Mouse (Mus musculus): Measurements from ENCODE around the gene Ncor2. TPM values are rescaled to one million over a fixed set of nuclear protein-coding genes. Genes with fewer than 3 reads are reported as not detected.

Ncor2 gene
- polyA plus RNA-seq, 1 experiment from 2014 or later = 41.8 TPM

DNA sequence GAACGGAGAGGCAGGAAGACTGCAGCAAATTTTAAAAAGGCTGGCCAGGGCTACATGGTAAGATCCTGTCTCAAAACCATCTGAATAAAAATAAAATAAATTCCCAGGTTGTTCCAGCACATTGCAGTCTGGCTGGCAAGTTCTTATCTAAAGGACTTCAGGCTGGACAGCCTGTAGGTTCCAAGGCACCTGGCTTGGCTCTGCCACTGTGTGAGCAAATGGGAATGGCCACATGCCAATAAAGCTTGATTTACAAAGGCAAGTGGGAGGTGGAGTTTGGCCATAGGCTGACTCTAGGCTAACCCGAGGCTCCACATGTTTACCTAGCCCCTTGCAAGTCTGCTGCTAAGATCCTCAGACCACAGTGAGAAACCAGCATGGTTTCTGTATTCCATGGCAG lies 108.6 kb downstream of the Ncor2 start:
- Histone ChIP-seq H3K27me3 (no peaks in the 10 kb centered on the region), H3K4me2 (replicated peaks) (no peak overlapping the region), H3K27ac (replicated peaks) (peak overlapping the region; percentile 51; the same call in 1 of the 2 replicates), H3K4me1 (peaks cover 47% of the 10 kb centered on the region), H3K9me3 (replicated peaks) (no peaks in the 10 kb centered on the region), H3K9ac (no peak overlapping the region), H3K36me3 (peaks cover 74% of the 10 kb centered on the region), H3K4me3 (replicated peaks) (no peak overlapping the region)
- WGBS = 52% methylated on average over 2 of the region's 2 CpGs
- ATAC-seq (ENCODE audit: insufficient number of reproducible peaks, low FRiP score, low TSS enrichment, low read depth) = no peak

DNA sequence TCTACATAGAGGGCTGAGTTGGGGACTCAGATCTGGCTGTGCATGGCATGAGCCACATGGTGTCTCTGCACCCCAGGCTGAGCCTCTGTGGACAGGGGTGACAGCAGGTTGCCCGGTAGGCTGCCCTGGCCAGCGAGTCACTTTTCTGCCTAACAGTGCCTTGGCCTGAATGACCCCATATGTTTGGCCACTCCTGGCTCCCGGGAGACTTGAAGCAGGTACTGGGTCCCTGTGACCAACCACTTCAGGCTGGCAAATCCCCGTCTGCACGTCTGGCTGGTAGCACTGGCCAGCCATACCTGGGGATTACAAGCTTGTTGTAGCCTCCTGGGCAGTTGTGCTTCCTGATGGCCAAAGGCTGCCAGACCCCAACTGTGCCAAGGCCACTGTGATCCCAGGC lies 109.1 kb downstream of the Ncor2 start:
- Histone ChIP-seq H3K4me2 (replicated peaks) (no peak overlapping the region), H3K27me3 (no peaks in the 10 kb centered on the region), H3K27ac (replicated peaks) (peak overlapping the region; percentile 51), H3K4me3 (replicated peaks) (no peak overlapping the region), H3K4me1 (peaks cover 47% of the 10 kb centered on the region), H3K9ac (no peak overlapping the region), H3K36me3 (peaks cover 75% of the 10 kb centered on the region), H3K9me3 (replicated peaks) (no peaks in the 10 kb centered on the region)
- ATAC-seq (ENCODE audit: insufficient number of reproducible peaks, low FRiP score, low TSS enrichment, low read depth) = no peak
- 75% methylated on average over 5 of the region's 5 CpGs for WGBS

DNA sequence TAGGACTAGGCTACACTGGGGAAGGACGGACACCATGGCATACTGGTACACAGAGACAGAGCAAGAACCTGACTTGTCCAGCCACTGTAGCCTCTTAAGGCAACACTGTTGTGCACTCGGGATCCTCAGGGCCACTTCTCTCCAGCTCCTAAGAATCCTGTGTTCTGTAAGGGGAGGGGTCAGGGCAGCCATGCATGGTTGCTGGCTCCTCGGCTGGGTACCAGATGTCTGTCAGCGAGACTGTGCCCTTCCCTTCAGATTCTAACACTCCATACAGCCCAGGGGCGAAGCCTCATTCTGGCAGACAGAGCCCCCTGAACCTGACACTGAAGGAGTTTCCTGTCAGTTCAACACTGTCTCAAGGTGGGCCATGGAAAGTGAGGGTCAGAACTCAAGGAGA lies 109.6 kb downstream of the Ncor2 start:
- no peak overlapping the region for H3K9ac ChIP-seq

GRCm38 (mm10) chr5:125068371-125068951 lies 110.6 kb downstream of the Ncor2 start:
- ATAC-seq (ENCODE audit: insufficient number of reproducible peaks, low FRiP score, low TSS enrichment, low read depth) = no peak
- Histone ChIP-seq H3K4me2 (replicated peaks) (no peak overlapping the region), H3K4me1 (peaks cover 48% of the 10 kb centered on the region), H3K27me3 (no peaks in the 10 kb centered on the region), H3K36me3 (peaks cover 77% of the 10 kb centered on the region), H3K27ac (replicated peaks) (peak overlapping the region; percentile 55; the same call in 1 of the 2 replicates), H3K9ac (no peak overlapping the region), H3K9me3 (replicated peaks) (no peaks in the 10 kb centered on the region), H3K4me3 (replicated peaks) (no peak overlapping the region)
- WGBS = 65% methylated on average over 16 of the region's 16 CpGs

More for the DNA sequence above, 109.6 kb downstream of the Ncor2 start:
- 41% methylated on average over 5 of the region's 5 CpGs for WGBS
- Histone ChIP-seq H3K4me1 (peaks cover 47% of the 10 kb centered on the region), H3K27me3 (no peaks in the 10 kb centered on the region), H3K36me3 (peaks cover 75% of the 10 kb centered on the region), H3K4me3 (replicated peaks) (no peak overlapping the region), H3K27ac (replicated peaks) (peak overlapping the region; percentile 51; the same call in 1 of the 2 replicates), H3K4me2 (replicated peaks) (no peak overlapping the region), H3K9me3 (replicated peaks) (no peaks in the 10 kb centered on the region)
- no peak; the same call in 1 of the 2 replicates for ATAC-seq (ENCODE audit: insufficient number of reproducible peaks, low FRiP score, low TSS enrichment, low read depth)

DNA sequence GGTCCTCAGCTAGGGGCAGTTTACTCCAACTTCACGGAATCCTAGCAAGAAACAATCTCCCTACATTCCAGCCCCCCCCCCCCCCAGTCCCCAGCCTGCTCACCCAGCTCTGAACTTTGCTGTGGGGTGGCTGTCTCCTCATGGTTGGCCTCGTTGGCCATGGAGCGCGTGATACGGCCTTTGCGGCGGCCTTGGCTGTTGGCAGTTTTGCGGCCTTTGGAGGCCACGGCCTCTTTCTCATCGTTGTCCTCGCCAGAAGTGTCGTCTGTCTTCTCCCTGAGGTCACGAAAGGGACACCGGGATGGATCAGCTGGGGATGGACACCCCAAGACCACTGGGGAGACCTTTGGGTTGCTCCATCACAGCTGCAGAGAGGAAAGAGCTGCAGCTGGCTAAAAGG lies 111.3 kb downstream of the Ncor2 start:
- H3K9ac ChIP-seq = no peak overlapping the region
- no peak overlapping the region for H3K27ac ChIP-seq (replicated peaks)
- H3K36me3 ChIP-seq = peaks cover 71% of the 10 kb centered on the region
- H3K4me3 ChIP-seq (replicated peaks) = no peak overlapping the region
- no peaks in the 10 kb centered on the region for H3K27me3 ChIP-seq
- H3K4me2 ChIP-seq (replicated peaks) = no peak overlapping the region
- H3K9me3 ChIP-seq (replicated peaks) = no peaks in the 10 kb centered on the region
- WGBS = 91% methylated on average over 14 of the region's 14 CpGs
- H3K4me1 ChIP-seq = peaks cover 46% of the 10 kb centered on the region
- no peak for ATAC-seq (ENCODE audit: insufficient number of reproducible peaks, low FRiP score, low TSS enrichment, low read depth)

GRCm38 (mm10) chr5:125066479-125067471 lies 112.2 kb downstream of the Ncor2 start:
- Histone ChIP-seq H3K4me3 (replicated peaks) (no peak overlapping the region), H3K9me3 (replicated peaks) (no peaks in the 10 kb centered on the region), H3K36me3 (peaks cover 63% of the 10 kb centered on the region), H3K4me1 (peaks cover 39% of the 10 kb centered on the region), H3K9ac (no peak overlapping the region), H3K4me2 (replicated peaks) (no peak overlapping the region), H3K27me3 (no peaks in the 10 kb centered on the region), H3K27ac (replicated peaks) (no peak overlapping the region)
- no peak for ATAC-seq (ENCODE audit: insufficient number of reproducible peaks, low FRiP score, low TSS enrichment, low read depth)
- WGBS = 87% methylated on average over 13 of the region's 13 CpGs

DNA sequence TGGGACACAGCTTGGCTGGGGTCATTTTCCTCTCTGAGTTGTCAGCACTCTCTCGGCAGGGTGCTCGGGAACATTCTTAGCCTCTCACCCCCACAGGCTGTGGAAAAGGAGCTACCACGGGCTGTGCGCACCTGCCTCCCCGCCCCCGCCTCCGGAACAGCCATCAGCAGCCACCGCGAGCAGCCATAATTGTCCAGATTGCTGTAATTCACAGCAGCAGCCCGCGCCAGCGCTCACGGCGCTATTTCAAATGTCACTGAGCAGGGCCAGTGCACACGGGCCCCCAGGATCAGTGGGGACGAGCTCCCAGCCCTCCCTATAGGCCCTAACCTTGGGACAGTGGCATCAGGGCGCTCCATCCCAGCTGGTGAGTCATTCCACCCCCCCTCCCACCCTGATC lies 116.0 kb downstream of the Ncor2 start:
- H3K9ac ChIP-seq = no peak overlapping the region
- H3K4me1 ChIP-seq = peaks cover 32% of the 10 kb centered on the region
- no peak overlapping the region for H3K4me2 ChIP-seq (replicated peaks)
- no peak overlapping the region for H3K27ac ChIP-seq (replicated peaks)
- H3K36me3 ChIP-seq = peaks cover 44% of the 10 kb centered on the region
- H3K4me3 ChIP-seq (replicated peaks) = no peak overlapping the region
- WGBS = 61% methylated on average over 17 of the region's 17 CpGs
- no peaks in the 10 kb centered on the region for H3K27me3 ChIP-seq
- no peaks in the 10 kb centered on the region for H3K9me3 ChIP-seq (replicated peaks)
- ATAC-seq (ENCODE audit: insufficient number of reproducible peaks, low FRiP score, low TSS enrichment, low read depth) = no peak

GRCm38 (mm10) chr5:125058267-125058668 lies 120.8 kb downstream of the Ncor2 start:
- peaks cover 66% of the 10 kb centered on the region for H3K4me1 ChIP-seq
- peak; percentile 80 for ATAC-seq (ENCODE audit: insufficient number of reproducible peaks, low FRiP score, low TSS enrichment, low read depth)
- H3K9me3 ChIP-seq (replicated peaks) = no peaks in the 10 kb centered on the region
- H3K4me2 ChIP-seq (replicated peaks) = peak overlapping the region; percentile 48
- 3% methylated on average over 29 of the region's 29 CpGs for WGBS
- peak overlapping the region; percentile 33 for H3K4me3 ChIP-seq (replicated peaks)
- H3K36me3 ChIP-seq = peaks cover 25% of the 10 kb centered on the region
- no peak overlapping the region for H3K9ac ChIP-seq
- no peaks in the 10 kb centered on the region for H3K27me3 ChIP-seq
- H3K27ac ChIP-seq (replicated peaks) = peak overlapping the region; percentile 82

DNA sequence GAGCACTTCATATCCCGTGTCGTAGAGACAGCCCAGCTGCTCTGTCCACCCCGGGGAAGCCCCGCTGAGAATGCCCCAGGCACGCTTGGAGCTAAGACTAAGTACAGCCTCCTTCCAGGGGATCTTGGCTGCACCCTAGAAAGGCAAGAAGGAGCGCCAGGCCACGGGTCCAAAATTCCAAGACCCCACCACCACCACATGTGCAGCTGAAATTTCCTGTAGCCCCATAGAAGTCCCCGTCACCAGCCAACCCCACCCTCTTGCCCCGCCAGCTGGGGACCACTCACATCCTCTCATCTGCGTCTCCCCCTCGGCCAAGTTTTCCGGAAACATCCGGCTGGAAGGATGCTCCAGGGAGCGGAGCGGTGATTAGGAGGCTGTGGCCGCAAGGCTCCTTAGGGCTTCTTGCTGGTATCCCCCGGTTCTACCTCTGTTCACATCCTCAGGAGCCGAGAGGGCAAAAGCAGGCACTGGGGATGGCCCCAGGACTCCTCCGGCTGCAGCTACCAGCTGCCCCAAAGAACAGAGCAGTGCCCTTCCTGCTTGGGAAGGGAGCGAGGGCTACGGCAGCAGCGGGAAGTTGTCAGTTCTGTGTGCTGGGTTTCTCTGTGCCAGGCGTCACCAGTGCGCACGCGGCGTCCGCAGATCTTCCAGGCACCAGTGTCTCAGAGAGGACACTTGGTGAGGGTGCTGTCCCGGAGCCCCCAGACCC lies 121.3 kb downstream of the Ncor2 start:
- ATAC-seq (ENCODE audit: insufficient number of reproducible peaks, low FRiP score, low TSS enrichment, low read depth) = no peak; the same call in 1 of the 2 replicates
- peak overlapping the region; percentile 82 for H3K27ac ChIP-seq (replicated peaks)
- peak overlapping the region; percentile 33 for H3K4me3 ChIP-seq (replicated peaks)
- H3K36me3 ChIP-seq = peaks cover 30% of the 10 kb centered on the region
- H3K9me3 ChIP-seq (replicated peaks) = no peaks in the 10 kb centered on the region
- peak overlapping the region; percentile 48 for H3K4me2 ChIP-seq (replicated peaks)
- peaks cover 72% of the 10 kb centered on the region for H3K4me1 ChIP-seq
- H3K9ac ChIP-seq = no peak overlapping the region; the same call in 1 of the 2 replicates
- H3K27me3 ChIP-seq = no peaks in the 10 kb centered on the region
- WGBS = 20% methylated on average over 29 of the region's 29 CpGs

GRCm38 (mm10) chr5:125056696-125057554 lies 122.1 kb downstream of the Ncor2 start:
- Histone ChIP-seq H3K9me3 (replicated peaks) (no peaks in the 10 kb centered on the region), H3K4me1 (peaks cover 78% of the 10 kb centered on the region), H3K4me2 (replicated peaks) (peak overlapping the region; percentile 48), H3K27me3 (no peaks in the 10 kb centered on the region), H3K36me3 (peaks cover 36% of the 10 kb centered on the region), H3K27ac (replicated peaks) (peak overlapping the region; percentile 82), H3K4me3 (replicated peaks) (peak overlapping the region; percentile 33), H3K9ac (no peak overlapping the region; the same call in 1 of the 2 replicates)
- ATAC-seq (ENCODE audit: insufficient number of reproducible peaks, low FRiP score, low TSS enrichment, low read depth) = no peak
- 23% methylated on average over 19 of the region's 19 CpGs for whole genome bisulfite sequencing

Data from embryonic facial prominence, embryonic 15.5 days (tissue).